Mouse (Mus musculus): ENCODE measurements around the gene Ube2m. TPM values are rescaled to one million over a fixed set of nuclear protein-coding genes. Genes with fewer than 3 reads are reported as not detected.
"Not testable (repeated sequence)": the region's sequence is repeated elsewhere in the genome, so short reads cannot be mapped to it uniquely, and the experiment has no call there.

Ube2m gene
- 73.4 and 77.9 TPM in 2 replicates for polyA plus RNA-seq (2014; fragmentation: Nextera tagmentation; extraction: Ambion mirVana)

DNA sequence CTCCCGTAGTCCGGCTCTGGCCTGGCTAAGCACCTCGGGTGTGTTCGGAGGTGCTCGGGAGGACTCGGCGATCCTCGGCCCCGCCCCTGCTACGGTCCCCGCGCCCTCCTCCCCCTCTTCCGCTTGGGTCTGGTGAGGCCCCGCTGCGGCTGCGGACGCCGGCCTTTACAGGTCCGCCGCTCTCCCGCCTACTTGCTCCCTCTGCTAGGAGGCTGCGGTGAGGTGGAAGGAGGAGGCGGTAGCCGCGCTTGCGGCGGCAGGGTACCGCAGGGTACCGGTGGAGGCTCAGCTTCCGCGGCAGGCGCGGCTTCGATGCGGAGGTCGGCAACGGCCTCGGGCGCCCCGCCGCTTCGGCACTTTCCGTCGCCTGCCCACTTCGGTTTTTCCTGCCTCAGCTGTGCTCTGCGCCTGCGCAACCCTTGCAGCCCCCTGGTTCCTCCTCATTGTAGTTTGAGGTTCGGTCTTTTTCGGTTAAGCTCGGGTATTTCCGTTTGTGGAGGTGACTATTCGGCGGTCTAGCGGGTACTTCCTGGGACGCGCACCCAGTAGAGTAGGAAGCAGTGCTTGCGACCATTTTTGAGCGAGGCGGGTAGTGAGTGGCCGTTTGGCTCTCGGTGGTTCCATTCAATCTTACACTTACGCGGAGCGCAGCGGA, at the start of gene Ube2m:
TSS of gene Ube2m (minus strand) at position 375 of the 655 bp plus-strand sequence.
- H3K4me3 ChIP-seq (ENCODE audit: low read depth, low read length): peak within 1 kb of the TSS; percentile 73
- ATAC-seq (peak; percentile 93), DNase-seq (ENCODE audit: low spot score) (peak; percentile 100)
- peaks cover 11% of the 10 kb centered on the region for H3K27me3 ChIP-seq (replicated peaks; ENCODE audit: control insufficient read depth, insufficient read depth, low read length)
- H3K27ac ChIP-seq (ENCODE audit: low read depth, low read length): peak within 1 kb of the TSS; percentile 100
- H3K9me3 ChIP-seq (replicated peaks; ENCODE audit: control insufficient read depth, low read length): no peaks in the 10 kb centered on the region
- H3K9ac ChIP-seq (ENCODE audit: low read length): peak within 1 kb of the TSS; percentile 95
- H3K4me2 ChIP-seq (ENCODE audit: low read length): peak within 1 kb of the TSS; percentile 92
- WGBS: under 1% methylated on average over 65 of the region's 65 CpGs
- H3K36me3 ChIP-seq (ENCODE audit: control insufficient read depth, insufficient read depth, low read length): peaks cover 23% of the 10 kb centered on the region
- peaks cover 25% of the 10 kb centered on the region for H3K4me1 ChIP-seq (ENCODE audit: control insufficient read depth, insufficient read depth, low read length)

DNA sequence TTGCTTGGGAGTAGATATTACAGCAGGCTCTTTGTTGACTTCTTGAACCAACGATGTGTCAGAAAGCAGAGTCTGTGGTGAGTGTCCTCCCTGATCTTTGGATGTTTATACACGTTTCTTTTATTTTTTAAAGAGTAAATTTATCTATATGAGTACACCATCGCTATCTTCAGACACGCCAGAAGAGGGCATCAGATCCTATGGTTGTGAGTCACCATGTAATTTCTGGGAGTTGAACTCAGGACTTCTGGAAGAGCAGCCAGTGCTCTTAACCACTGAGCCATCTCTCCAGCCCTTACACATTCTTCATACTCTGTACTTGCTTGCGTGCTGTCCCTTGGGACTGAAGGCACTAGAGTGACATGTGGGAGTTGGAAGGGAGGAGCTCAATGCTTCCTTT, 34.2 kb upstream of the Ube2m start:
- H3K4me1 ChIP-seq (ENCODE audit: control insufficient read depth, insufficient read depth, low read length): no peaks in the 10 kb centered on the region
- DNase-seq (ENCODE audit: low spot score) (no peak), ATAC-seq (no peak)
- no peaks in the 10 kb centered on the region for H3K36me3 ChIP-seq (ENCODE audit: control insufficient read depth, insufficient read depth, low read length)
- no peak overlapping the region for H3K4me2 ChIP-seq (ENCODE audit: low read length)
- no peaks in the 10 kb centered on the region for H3K27me3 ChIP-seq (replicated peaks; ENCODE audit: control insufficient read depth, insufficient read depth, low read length)
- H3K9me3 ChIP-seq (replicated peaks; ENCODE audit: control insufficient read depth, low read length): no peaks in the 10 kb centered on the region
- H3K4me3 ChIP-seq (ENCODE audit: low read depth, low read length): no peak overlapping the region
- H3K9ac ChIP-seq (ENCODE audit: low read length): no peak overlapping the region
- WGBS: 53% methylated on average over 5 of the region's 5 CpGs
- H3K27ac ChIP-seq (ENCODE audit: low read depth, low read length): no peak overlapping the region

DNA sequence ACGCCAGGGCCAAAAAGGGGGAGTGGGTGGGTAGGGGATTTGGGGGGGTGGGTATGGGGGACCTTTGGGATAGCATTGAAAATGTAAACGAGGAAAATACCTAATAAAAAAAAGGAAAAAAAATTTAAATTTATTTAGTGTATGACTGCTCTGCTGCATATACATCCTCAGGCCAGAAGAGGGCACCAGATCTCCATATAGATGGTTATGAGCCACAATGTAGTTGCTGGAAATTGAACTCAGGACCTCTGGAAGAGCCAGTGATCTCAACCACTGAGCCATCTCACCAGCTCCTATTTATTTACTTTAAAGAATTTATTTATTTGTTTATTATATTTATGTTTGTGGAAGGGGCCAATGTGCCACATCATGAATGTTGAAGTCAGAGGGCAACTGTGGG, 25.3 kb upstream of the Ube2m start:
- not testable (repeated sequence) for H3K36me3 ChIP-seq (ENCODE audit: control insufficient read depth, insufficient read depth, low read length); H3K4me3 ChIP-seq (ENCODE audit: low read depth, low read length); H3K9me3 ChIP-seq (replicated peaks; ENCODE audit: control insufficient read depth, low read length); DNase-seq (ENCODE audit: low spot score); H3K9ac ChIP-seq (ENCODE audit: low read length); H3K4me1 ChIP-seq (ENCODE audit: control insufficient read depth, insufficient read depth, low read length); H3K4me2 ChIP-seq (ENCODE audit: low read length); ATAC-seq; H3K27me3 ChIP-seq (replicated peaks; ENCODE audit: control insufficient read depth, insufficient read depth, low read length); H3K27ac ChIP-seq (ENCODE audit: low read depth, low read length)
- 50% methylated on average over 2 of the region's 2 CpGs for WGBS

DNA sequence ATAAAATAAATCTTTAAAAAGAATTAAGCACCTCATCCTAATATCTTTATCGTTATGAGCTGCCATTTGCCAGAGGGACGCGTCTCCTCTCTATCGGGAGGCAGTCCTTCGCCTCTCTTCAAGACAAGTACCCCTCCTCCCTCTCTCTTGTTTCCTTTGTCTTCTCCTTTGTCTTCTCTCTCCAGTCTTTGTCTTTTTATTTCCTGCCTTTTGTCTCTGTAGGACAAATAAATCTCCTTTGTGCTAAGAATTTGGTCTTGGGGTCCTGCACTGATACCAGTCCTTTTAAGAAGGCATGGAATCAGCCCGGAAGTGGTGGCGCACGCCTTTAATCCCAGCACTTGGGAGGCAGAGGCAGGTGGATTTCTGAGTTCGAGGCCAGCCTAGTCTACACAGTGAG, 21.5 kb upstream of the Ube2m start:
- 0 out of 2 replicates have a peak, but pooled peaks cover 3% of the 10 kb centered on the region for H3K9me3 ChIP-seq (replicated peaks; ENCODE audit: control insufficient read depth, low read length)
- no peak overlapping the region for H3K9ac ChIP-seq (ENCODE audit: low read length)
- ATAC-seq: no peak
- 0 out of 2 replicates have a peak, but pooled peaks cover 4% of the 10 kb centered on the region for H3K4me1 ChIP-seq (ENCODE audit: control insufficient read depth, insufficient read depth, low read length)
- H3K27ac ChIP-seq (ENCODE audit: low read depth, low read length): no peak overlapping the region
- no peak overlapping the region for H3K4me3 ChIP-seq (ENCODE audit: low read depth, low read length)
- DNase-seq (ENCODE audit: low spot score): no peak
- H3K36me3 ChIP-seq (ENCODE audit: control insufficient read depth, insufficient read depth, low read length): no peaks in the 10 kb centered on the region
- H3K27me3 ChIP-seq (replicated peaks; ENCODE audit: control insufficient read depth, insufficient read depth, low read length): no peaks in the 10 kb centered on the region
- H3K4me2 ChIP-seq (ENCODE audit: low read length): no peak overlapping the region
- WGBS: 84% methylated on average over 9 of the region's 9 CpGs

GRCm38 (mm10) chr7:13056913-13057700, 19.0 kb upstream of the Ube2m start:
- no peak overlapping the region for H3K27ac ChIP-seq (ENCODE audit: low read depth, low read length)
- ATAC-seq (no peak), DNase-seq (ENCODE audit: low spot score) (no peak)
- no peaks in the 10 kb centered on the region for H3K9me3 ChIP-seq (replicated peaks; ENCODE audit: control insufficient read depth, low read length)
- peaks cover 4% of the 10 kb centered on the region; the same call in 1 of the 2 replicates for H3K4me1 ChIP-seq (ENCODE audit: control insufficient read depth, insufficient read depth, low read length)
- H3K36me3 ChIP-seq (ENCODE audit: control insufficient read depth, insufficient read depth, low read length): no peaks in the 10 kb centered on the region
- no peaks in the 10 kb centered on the region for H3K27me3 ChIP-seq (replicated peaks; ENCODE audit: control insufficient read depth, insufficient read depth, low read length)
- H3K9ac ChIP-seq (ENCODE audit: low read length): no peak overlapping the region
- 50% methylated on average over 8 of the region's 8 CpGs for WGBS
- no peak overlapping the region for H3K4me3 ChIP-seq (ENCODE audit: low read depth, low read length)
- H3K4me2 ChIP-seq (ENCODE audit: low read length): no peak overlapping the region

GRCm38 (mm10) chr7:13054287-13055010, 16.4 kb upstream of the Ube2m start, which contains the start of gene Mzf1:
Mzf1 (minus strand) TSS chr7:13054764.
- Histone ChIP-seq H3K4me2 (ENCODE audit: low read length) (peak within 1 kb of the TSS; percentile 57), H3K36me3 (ENCODE audit: control insufficient read depth, insufficient read depth, low read length) (0 out of 2 replicates have a peak, but pooled peaks cover 2% of the 10 kb centered on the region), H3K27ac (ENCODE audit: low read depth, low read length) (peak within 1 kb of the TSS; percentile 96), H3K4me3 (ENCODE audit: low read depth, low read length) (peak within 1 kb of the TSS; percentile 52), H3K4me1 (ENCODE audit: control insufficient read depth, insufficient read depth, low read length) (peaks cover 4% of the 10 kb centered on the region; the same call in 1 of the 2 replicates), H3K9ac (ENCODE audit: low read length) (peak within 1 kb of the TSS; percentile 70), H3K9me3 (replicated peaks; ENCODE audit: control insufficient read depth, low read length) (no peaks in the 10 kb centered on the region), H3K27me3 (replicated peaks; ENCODE audit: control insufficient read depth, insufficient read depth, low read length) (no peaks in the 10 kb centered on the region)
- ATAC-seq: peak; percentile 97
- DNase-seq (ENCODE audit: low spot score): peak; percentile 100
- WGBS: under 1% methylated on average over 41 of the region's 41 CpGs

- Histone ChIP-seq H3K4me3 (ENCODE audit: low read depth, low read length) (peak overlapping the region; percentile 52), H3K9me3 (replicated peaks; ENCODE audit: control insufficient read depth, low read length) (no peaks in the 10 kb centered on the region), H3K27me3 (replicated peaks; ENCODE audit: control insufficient read depth, insufficient read depth, low read length) (no peaks in the 10 kb centered on the region), H3K4me2 (ENCODE audit: low read length) (peak overlapping the region; percentile 57), H3K27ac (ENCODE audit: low read depth, low read length) (peak overlapping the region; percentile 96), H3K36me3 (ENCODE audit: control insufficient read depth, insufficient read depth, low read length) (0 out of 2 replicates have a peak, but pooled peaks cover 2% of the 10 kb centered on the region), H3K9ac (ENCODE audit: low read length) (peak overlapping the region; percentile 70), H3K4me1 (ENCODE audit: control insufficient read depth, insufficient read depth, low read length) (peaks cover 4% of the 10 kb centered on the region; the same call in 1 of the 2 replicates)
- DNase-seq (ENCODE audit: low spot score) (no peak), ATAC-seq (no peak)
- 2% methylated on average over 15 of the region's 15 CpGs for WGBS
These were observed 15.8 kb upstream of the Ube2m start for GRCm38 (mm10) chr7:13053961-13054286.

- 93% methylated on average over 2 of the region's 2 CpGs for WGBS
- ATAC-seq (no peak), DNase-seq (ENCODE audit: low spot score) (no peak)
- H3K36me3 ChIP-seq (ENCODE audit: control insufficient read depth, insufficient read depth, low read length): 0 out of 2 replicates have a peak, but pooled peaks cover 2% of the 10 kb centered on the region
- H3K4me2 ChIP-seq (ENCODE audit: low read length): peak overlapping the region; percentile 57
- H3K9me3 ChIP-seq (replicated peaks; ENCODE audit: control insufficient read depth, low read length): no peaks in the 10 kb centered on the region
- H3K27me3 ChIP-seq (replicated peaks; ENCODE audit: control insufficient read depth, insufficient read depth, low read length): no peaks in the 10 kb centered on the region
- H3K27ac ChIP-seq (ENCODE audit: low read depth, low read length): no peak overlapping the region
- H3K4me1 ChIP-seq (ENCODE audit: control insufficient read depth, insufficient read depth, low read length): peaks cover 4% of the 10 kb centered on the region; the same call in 1 of the 2 replicates
- peak overlapping the region; percentile 52 for H3K4me3 ChIP-seq (ENCODE audit: low read depth, low read length)
- H3K9ac ChIP-seq (ENCODE audit: low read length): peak overlapping the region; percentile 70
These were observed 15.4 kb upstream of the Ube2m start for GRCm38 (mm10) chr7:13053501-13053900.
